Mouse (Mus musculus): ENCODE measurements around the gene Btg1.

DNA sequence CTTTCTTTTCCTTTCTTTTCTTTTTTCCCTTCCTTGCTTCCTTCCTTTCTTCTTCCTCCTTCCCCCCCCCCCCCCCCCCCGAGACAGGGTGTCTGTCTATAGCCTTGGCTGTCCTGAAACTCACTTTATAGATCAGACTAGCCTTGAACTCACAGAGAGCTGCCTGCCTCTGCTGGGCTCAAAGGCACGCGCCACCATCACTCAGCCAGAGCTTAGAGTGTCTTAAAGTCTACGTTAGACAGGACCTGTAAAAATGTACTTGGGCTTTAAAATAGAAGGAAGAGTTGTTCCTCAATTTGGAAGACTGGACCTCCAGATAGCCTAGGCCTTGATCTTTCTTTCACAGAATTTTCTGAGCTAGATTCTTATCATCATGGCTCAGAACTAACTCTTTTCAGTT, 8.3 kb downstream of the Btg1 start:
- TF ChIP-seq GATA1 (IDR thresholded peaks at IDR 0.05; ENCODE audit: borderline replicate concordance, low read length) = no peak
- no peak for TF ChIP-seq FLI1 (IDR thresholded peaks at IDR 0.05; ENCODE audit: low read length)
